Mouse (Mus musculus) Patski (cell line): ENCODE data around the gene Slc6a9. TPM values are rescaled to one million over a fixed set of nuclear protein-coding genes. Genes with fewer than 3 reads are reported as not detected.

Source experiments
- ATAC-seq: fragments of 100-300 bp; one replicate; pipeline ENCODE4 v1.8.0; 2021
- CTCF ChIA-PET: fragments of 350-600 bp; sonication (Branson Sonifier 250); formaldehyde crosslinking; loops from one replicate; lab custom pipeline; 2022; ENCODE audit warnings: inconsistent platforms; lab: Charles Lee
- POLR2A ChIA-PET: fragments of 350-600 bp; sonication (Branson Sonifier 250); formaldehyde crosslinking; loops from one replicate; lab custom pipeline; 2022; ENCODE audit warnings: antibody characterized with exemption, inconsistent platforms; lab: Charles Lee
- DNase-seq: peaks from one replicate; pipeline ENCODE4 v3.0.0-alpha.2; 2011; ENCODE audit warnings: low read depth, low spot score
- H3K27me3 ChIP-seq: fragments of 371-371 bp; one replicate; pipeline ENCODE4 v1.5.1; 2021
- CTCF ChIP-seq: fragments of 100-300 bp; IDR thresholded peaks from one replicate; pipeline ENCODE4 v1.5.1; 2021
- in situ Hi-C: fragments of 300-500 bp; cut with MboI; formaldehyde crosslinking; loops from 3 replicates; pipeline ENCODE4 v1.11.1; 2018; ENCODE audit warnings: low pct_unique_long_range_greater_than_20kb, mixed read lengths
- polyA plus RNA-seq: library from polyadenylated mRNA; unstranded; gene quantifications from one replicate; pipeline ENCODE4 v1.2.3, GENCODE M21; 2021

Slc6a9 gene
- polyA plus RNA-seq, 1 experiment from 2014 or later, result 12.8 TPM

- in situ Hi-C loops, result no loop called here
- ATAC-seq (no peak), DNase-seq (no peak)
- CTCF ChIA-PET, result no interaction called here
- POLR2A ChIA-PET, result no interaction called here
- H3K27me3 ChIP-seq, result no peaks in the 10 kb centered on the region
- TF ChIP-seq CTCF, result no peak
These were observed 5.1 kb downstream of the Slc6a9 start for GRCm38 (mm10) chr4:117839366-117839765.

DNA sequence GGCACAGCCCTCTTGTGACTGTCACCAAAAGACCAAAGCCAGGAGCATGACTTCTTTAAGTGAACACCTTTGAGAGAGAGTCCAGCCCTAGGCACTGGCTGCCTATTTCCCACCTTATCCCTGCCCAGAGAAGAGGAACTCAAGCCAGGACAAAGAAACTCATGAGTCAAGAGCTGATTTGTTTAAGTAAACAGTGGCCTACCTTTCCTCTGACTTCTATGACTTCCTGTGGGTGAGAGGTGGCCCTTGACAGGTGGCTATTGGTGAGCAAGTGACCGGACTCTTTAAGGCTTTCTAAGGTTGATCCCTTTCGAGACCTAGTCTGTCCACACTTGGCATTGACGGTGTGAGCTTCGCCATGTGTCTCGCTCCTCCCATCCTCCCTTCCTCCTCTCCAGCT lies 6.5 kb downstream of the Slc6a9 start:
- ChIA-PET POLR2A (no interaction called here), CTCF (interaction anchor here (1.5 kb wide), 1 partner anchor 15 kb away, joined by 4 read pairs; no protein-coding TSS in a partner anchor)
- DNase-seq (no peak), ATAC-seq (no peak)
- H3K27me3 ChIP-seq, result no peaks in the 10 kb centered on the region
- no peak for TF ChIP-seq CTCF
- in situ Hi-C loops, result no loop called here

DNA sequence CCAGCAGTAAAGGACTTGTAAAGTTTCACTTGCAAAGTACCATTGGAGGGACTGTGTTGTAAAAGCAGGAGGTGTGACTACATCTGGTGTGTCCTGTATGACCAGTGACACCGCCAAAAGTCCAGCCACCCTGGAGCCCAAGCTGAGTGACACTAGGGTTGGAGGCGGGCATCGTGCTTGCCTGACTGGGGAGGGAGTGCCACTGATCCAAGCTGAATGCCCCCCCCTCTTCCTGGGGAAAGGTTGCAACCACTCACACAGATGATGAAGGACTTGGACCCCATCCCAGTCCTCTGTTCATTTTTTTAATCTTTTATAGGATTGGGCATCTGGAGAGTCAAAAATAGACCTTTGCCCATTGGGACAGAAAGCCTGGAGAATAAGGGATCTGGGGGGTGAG lies 7.3 kb downstream of the Slc6a9 start:
- CTCF ChIA-PET, result interaction anchor here (1.5 kb wide), 1 partner anchor 14 kb away, joined by 4 read pairs; no protein-coding TSS in a partner anchor
- H3K27me3 ChIP-seq, result no peaks in the 10 kb centered on the region
- in situ Hi-C loops, result no loop called here
- DNase-seq (no peak), ATAC-seq (no peak)
- no peak for TF ChIP-seq CTCF
- POLR2A ChIA-PET, result no interaction called here

- ATAC-seq (no peak), DNase-seq (no peak)
- CTCF ChIA-PET, result interaction anchor here (1.1 kb wide), 1 partner anchor 14 kb away, joined by 4 read pairs; no protein-coding TSS in a partner anchor
- TF ChIP-seq CTCF, result no peak
- H3K27me3 ChIP-seq, result no peaks in the 10 kb centered on the region
- in situ Hi-C loops, result no loop called here
- POLR2A ChIA-PET, result no interaction called here
These were observed 8.8 kb downstream of the Slc6a9 start for GRCm38 (mm10) chr4:117843101-117843500.

GRCm38 (mm10) chr4:117844467-117844866 lies 10.2 kb downstream of the Slc6a9 start:
- DNase-seq (no peak), ATAC-seq (no peak)
- TF ChIP-seq CTCF, result no peak
- ChIA-PET CTCF (no interaction called here), POLR2A (no interaction called here)
- in situ Hi-C loops, result no loop called here
- no peaks in the 10 kb centered on the region for H3K27me3 ChIP-seq

DNA sequence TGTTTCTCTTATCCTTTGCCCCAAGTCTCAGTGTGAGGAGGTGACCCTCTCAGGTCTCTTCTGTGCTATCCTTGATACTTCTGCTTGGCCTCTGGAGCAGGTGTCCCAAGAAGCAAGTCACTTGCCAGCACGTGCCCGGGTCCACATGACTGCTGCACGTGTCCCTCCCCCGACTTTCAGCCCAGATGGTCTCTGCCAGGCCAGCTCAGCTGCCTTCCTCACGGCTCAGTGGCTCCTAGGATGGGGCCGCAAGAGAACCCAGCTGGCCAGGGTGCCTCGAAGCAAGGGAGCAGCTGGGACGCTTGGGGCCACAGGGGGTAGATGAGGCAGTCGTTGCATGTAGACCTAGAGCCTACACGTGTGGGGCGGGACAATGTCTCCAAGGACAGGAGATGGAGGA lies 11.0 kb downstream of the Slc6a9 start:
- no peak for TF ChIP-seq CTCF
- ATAC-seq (no peak), DNase-seq (no peak)
- H3K27me3 ChIP-seq, result no peaks in the 10 kb centered on the region
- ChIA-PET POLR2A (no interaction called here), CTCF (no interaction called here)
- in situ Hi-C loops, result no loop called here

DNA sequence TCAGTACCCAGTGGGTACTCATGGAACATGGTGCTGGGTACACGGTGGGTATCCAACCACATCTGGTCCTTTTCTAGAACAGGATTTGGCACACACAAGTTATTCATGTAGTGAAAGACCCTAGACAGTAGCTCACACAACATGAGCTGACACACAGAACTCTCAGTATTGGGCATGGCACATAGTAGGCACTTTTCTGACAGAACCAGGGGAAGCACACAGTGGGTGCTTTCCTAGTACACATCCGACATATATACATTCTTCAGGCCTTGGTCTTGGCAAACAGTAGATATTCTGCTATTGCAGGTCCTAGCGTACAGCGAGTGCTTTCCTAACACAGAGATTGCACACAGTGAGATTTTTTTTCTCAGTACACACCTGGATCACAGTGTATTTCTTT lies 12.0 kb downstream of the Slc6a9 start:
- in situ Hi-C loops, result no loop called here
- DNase-seq (no peak), ATAC-seq (no peak)
- H3K27me3 ChIP-seq, result no peaks in the 10 kb centered on the region
- no peak for TF ChIP-seq CTCF
- ChIA-PET CTCF (interaction anchor here (2.3 kb wide), 1 partner anchor 13 kb away, joined by 7 read pairs; no protein-coding TSS in a partner anchor), POLR2A (no interaction called here)

DNA sequence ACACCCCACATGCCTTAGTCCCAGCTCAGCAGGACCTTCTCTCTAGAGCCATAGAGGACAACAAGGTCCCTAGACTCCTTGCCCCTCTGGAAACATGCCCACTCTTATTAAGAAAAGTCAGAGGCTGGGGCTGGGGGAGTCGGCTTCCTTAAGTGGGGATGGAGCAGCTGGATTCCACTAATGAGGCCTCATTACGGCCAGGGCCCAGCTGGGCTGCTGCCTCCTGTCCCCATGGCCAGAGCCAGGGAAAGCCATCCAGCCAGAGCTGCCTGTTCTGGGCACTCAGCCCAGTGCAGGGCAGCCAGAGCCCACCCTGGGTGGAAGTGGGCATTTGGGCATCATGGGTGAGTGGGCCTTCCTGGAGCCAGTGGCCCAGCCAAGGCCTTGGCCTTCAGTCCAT lies 12.7 kb downstream of the Slc6a9 start:
- no peaks in the 10 kb centered on the region for H3K27me3 ChIP-seq
- CTCF ChIA-PET, result interaction anchor here (2.3 kb wide), 1 partner anchor 12 kb away, joined by 7 read pairs; no protein-coding TSS in a partner anchor
- no peak for DNase-seq
- POLR2A ChIA-PET, result no interaction called here
- no peak for TF ChIP-seq CTCF
- in situ Hi-C loops, result no loop called here
- no peak for ATAC-seq

GRCm38 (mm10) chr4:117849063-117849462 lies 14.8 kb downstream of the Slc6a9 start:
- ATAC-seq (no peak), DNase-seq (no peak)
- H3K27me3 ChIP-seq, result no peaks in the 10 kb centered on the region
- TF ChIP-seq CTCF, result no peak
- CTCF ChIA-PET, result no interaction called here
- in situ Hi-C loops, result no loop called here
- POLR2A ChIA-PET, result no interaction called here

- no peak for TF ChIP-seq CTCF
- in situ Hi-C loops, result no loop called here
These were observed 15.2 kb downstream of the Slc6a9 start for GRCm38 (mm10) chr4:117849506-117849905.

GRCm38 (mm10) chr4:117850176-117850575 lies 15.9 kb downstream of the Slc6a9 start:
- ChIA-PET POLR2A (no interaction called here), CTCF (interaction anchor here (1.5 to 1.8 kb wide), 2 partner anchors 9 to 21 kb away, joined by 4 read pairs; no protein-coding TSS in a partner anchor)
- in situ Hi-C loops, result no loop called here
- DNase-seq (no peak), ATAC-seq (no peak)
- no peaks in the 10 kb centered on the region for H3K27me3 ChIP-seq
- no peak for TF ChIP-seq CTCF

More at GRCm38 (mm10) chr4:117849506-117849905, 15.2 kb downstream of the Slc6a9 start:
- ChIA-PET POLR2A (no interaction called here), CTCF (interaction anchor here (1.8 kb wide), 1 partner anchor 20 kb away, joined by 4 read pairs; no protein-coding TSS in a partner anchor)
- ATAC-seq (no peak), DNase-seq (no peak)
- H3K27me3 ChIP-seq, result no peaks in the 10 kb centered on the region
